Mouse (Mus musculus): ENCODE data around the gene Phxr2.

- TF ChIP-seq MYOD1 (IDR thresholded peaks at IDR 0.05; ENCODE audit: control insufficient read depth, insufficient read length, low read depth) = no peak
- TF ChIP-seq USF1 (IDR thresholded peaks at IDR 0.05; ENCODE audit: low read depth) = no peak
- TF ChIP-seq CEBPB (IDR thresholded peaks at IDR 0.05; ENCODE audit: low read depth) = no peak
- TF ChIP-seq CTCF (IDR thresholded peaks at IDR 0.05; ENCODE audit: control insufficient read depth, insufficient read depth, insufficient read length) = no peak
Measured at GRCm38 (mm10) chr10:99116650-99117615, 9.2 kb downstream of the Phxr2 start.

All from C2C12 (cell line).